Mouse (Mus musculus): ENCODE measurements around the gene Diras2. TPM values are rescaled to one million over a fixed set of nuclear protein-coding genes. Genes with fewer than 3 reads are reported as not detected.

Gene Diras2
- polyA plus RNA-seq, 2 experiments from 2014 or later, result not detected

DNA sequence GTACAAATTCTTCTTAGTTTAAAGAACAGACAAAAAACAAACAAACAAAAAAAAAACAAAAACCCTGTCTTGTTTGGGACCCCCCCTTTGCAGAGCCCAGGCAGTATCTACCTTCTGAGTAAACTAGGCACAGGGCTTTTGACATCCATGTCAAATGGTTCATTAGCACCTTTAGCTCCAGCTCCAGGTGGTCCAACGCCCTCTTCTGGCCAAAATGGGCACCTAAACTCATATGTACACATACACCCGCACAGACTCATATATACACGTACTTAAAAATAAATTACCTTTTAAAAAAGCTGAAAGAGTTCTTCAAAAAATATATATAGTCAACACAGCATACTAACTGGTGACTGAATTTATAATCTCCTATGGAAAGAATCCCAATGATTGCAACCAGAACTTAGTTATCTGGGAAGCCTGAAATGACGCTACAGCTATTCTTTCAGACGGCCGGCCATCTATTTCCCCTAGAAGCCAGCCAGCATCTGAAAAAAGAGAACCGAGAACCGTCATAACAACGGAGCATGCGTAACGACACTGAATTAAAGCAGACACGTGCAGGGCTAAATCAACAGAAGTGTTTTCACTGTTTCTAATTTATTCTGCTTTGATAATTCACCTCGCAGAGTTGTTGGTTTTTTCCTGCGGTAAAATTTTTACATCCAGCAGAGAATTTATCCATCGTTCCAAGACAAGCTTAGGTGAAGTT lies 73.7 kb downstream of the Diras2 start:
- ATAC-seq, result no peak

- ATAC-seq, result no peak
Measured at GRCm38 (mm10) chr13:52455329-52455728, 75.8 kb downstream of the Diras2 start.

- no peak for ATAC-seq
Measured at GRCm38 (mm10) chr13:52454708-52455250, 76.3 kb downstream of the Diras2 start.

Other genes with a start within 250 kb of the Diras2 start
- 1 to 10 TPM in 1 of 2 experiments, under 1 TPM in 1; 0.20 to 2.4 TPM for gene Syk, start 51.9 kb upstream of the Diras2 start, polyA plus RNA-seq (2017; shearing (Covaris generic))